Mouse (Mus musculus): ENCODE results near the gene Zfp534.
"Not testable (repeated sequence)": the region's sequence is repeated elsewhere in the genome, so short reads cannot be mapped to it uniquely, and the experiment has no call there.

The Zfp534 gene

GRCm38 (mm10) chr4:147702453-147702852, at the start of gene Zfp534:
Gene Zfp534 (minus strand): TSS chr4:147702553.
- DNase-seq = not testable (repeated sequence)

- not testable (repeated sequence) for DNase-seq
These were observed 43.9 kb upstream of the Zfp534 start for GRCm38 (mm10) chr4:147746255-147746654.

- not testable (repeated sequence) for DNase-seq
These were observed 36.5 kb upstream of the Zfp534 start for GRCm38 (mm10) chr4:147738636-147739369.

GRCm38 (mm10) chr4:147655245-147655644, 47.1 kb downstream of the Zfp534 start:
- DNase-seq = not testable (repeated sequence)

GRCm38 (mm10) chr4:147647407-147647806, 54.9 kb downstream of the Zfp534 start:
- not testable (repeated sequence) for DNase-seq

- DNase-seq = not testable (repeated sequence)
These were observed 59.9 kb downstream of the Zfp534 start, which contains the start of gene Zfp979 for GRCm38 (mm10) chr4:147642413-147642812. Gene Zfp979 (minus strand): TSS chr4:147642513.

- DNase-seq = not testable (repeated sequence)
These were observed 60.4 kb downstream of the Zfp534 start for GRCm38 (mm10) chr4:147641932-147642331.

GRCm38 (mm10) chr4:147633818-147634262, 68.5 kb downstream of the Zfp534 start:
- DNase-seq = not testable (repeated sequence)
